10 mouse cellular contexts compared by ENCODE assay signal in genomic region chr10:18506501-18506946, GRCm38 (mm10). TPM values are rescaled to one million over a fixed set of nuclear protein-coding genes. Genes with fewer than 3 reads are reported as not detected.
DNase-seq lines count a peak whose midpoint lies in the region; ATAC-seq and TF ChIP-seq lines count a peak whose summit lies in the region.
"Had no signal": no experiment of that assay in that cellular context is flagged by ENCODE, and none has a peak within 500 bp of the region (broad histone marks: within the 10 kb centered on the region; RNA-seq: fewer than 3 reads in every experiment).

No protein-coding gene starts in this region.

- no peak for ATAC-seq in forebrain, embryonic 11.5 days (replicated peaks; ENCODE audit: low FRiP score)
- peak; percentile 55; the same call in 1 of the 2 replicates for ATAC-seq in midbrain, embryonic 15.5 days (replicated peaks)
- no peak for ATAC-seq in hindbrain, postnatal 0 days

- no peak for DNase-seq in forebrain, embryonic 10.5 days (ENCODE audit: extremely low spot score, low spot score)
- DNase-seq in forebrain, embryonic 11.5 days (ENCODE audit: low spot score), result no peak
- no peak for DNase-seq in midbrain, embryonic 10.5 days (ENCODE audit: low spot score)
- DNase-seq in hindbrain, postnatal 0 days (ENCODE audit: low spot score), result no peak
- DNase-seq in thymus, postnatal 4 days, result peak; percentile 63
- DNase-seq in urinary bladder, postnatal 10 days (ENCODE audit: low spot score), result no peak
- no peak for DNase-seq in urinary bladder, adult 18-20 months (ENCODE audit: low spot score in 2 of 2)
- DNase-seq: gastrocnemius, adult 2 months had no signal

- WGBS in forebrain, embryonic 10.5 days, result 64% methylated on average over 6 of the region's 6 CpGs
- WGBS in forebrain, embryonic 11.5 days, result 52% methylated on average over 6 of the region's 6 CpGs
- WGBS in midbrain, embryonic 15.5 days, result 73% methylated on average over 6 of the region's 6 CpGs
- WGBS in midbrain, embryonic 10.5 days, result 74% methylated on average over 6 of the region's 6 CpGs
- 47% methylated on average over 6 of the region's 6 CpGs for WGBS in hindbrain, postnatal 0 days

- H3K4me1 ChIP-seq in forebrain, embryonic 10.5 days, result peaks cover 38% of the 10 kb centered on the region
- peaks cover 9% of the 10 kb centered on the region; the same call in 1 of the 2 replicates for H3K4me1 ChIP-seq in forebrain, embryonic 11.5 days (replicated peaks; ENCODE audit: control insufficient read depth, insufficient read depth, low read length)
- H3K4me1 ChIP-seq in midbrain, embryonic 15.5 days, result peaks cover 19% of the 10 kb centered on the region
- H3K4me1 ChIP-seq in midbrain, embryonic 10.5 days, result peaks cover 11% of the 10 kb centered on the region
- peaks cover 11% of the 10 kb centered on the region for H3K4me1 ChIP-seq in hindbrain, postnatal 0 days (ENCODE audit: insufficient read depth, low read length)
- H3K4me1 ChIP-seq: lung, embryonic 15.5 days had no signal

- no peak overlapping the region for H3K9ac ChIP-seq in forebrain, embryonic 11.5 days (ENCODE audit: low read length)
- H3K9ac ChIP-seq in midbrain, embryonic 15.5 days, result no peak overlapping the region
- H3K9ac ChIP-seq in hindbrain, postnatal 0 days (replicated peaks; ENCODE audit: low read length), result no peak overlapping the region
- H3K9ac ChIP-seq: lung, embryonic 15.5 days had no signal

- H3K9me3 ChIP-seq in forebrain, embryonic 10.5 days, result no peaks in the 10 kb centered on the region
- H3K9me3 ChIP-seq in forebrain, embryonic 11.5 days (ENCODE audit: control insufficient read depth, low read length), result no peaks in the 10 kb centered on the region
- H3K9me3 ChIP-seq in midbrain, embryonic 15.5 days, result no peaks in the 10 kb centered on the region
- no peaks in the 10 kb centered on the region for H3K9me3 ChIP-seq in midbrain, embryonic 10.5 days (replicated peaks)
- no peaks in the 10 kb centered on the region for H3K9me3 ChIP-seq in hindbrain, postnatal 0 days (ENCODE audit: low read length)
- H3K9me3 ChIP-seq: lung, embryonic 15.5 days had no signal

- H3K4me2 ChIP-seq in forebrain, embryonic 11.5 days (ENCODE audit: low read depth, low read length, severe bottlenecking), result no peak overlapping the region
- H3K4me2 ChIP-seq in midbrain, embryonic 15.5 days, result no peak overlapping the region
- H3K4me2 ChIP-seq in hindbrain, postnatal 0 days (ENCODE audit: low read depth, low read length), result no peak overlapping the region
- H3K4me2 ChIP-seq: lung, embryonic 15.5 days had no signal

- H3K27ac ChIP-seq in forebrain, embryonic 10.5 days, result peak overlapping the region; percentile 56; the same call in 1 of the 2 replicates
- H3K27ac ChIP-seq in forebrain, embryonic 11.5 days (ENCODE audit: low read depth, low read length), result no peak overlapping the region
- H3K27ac ChIP-seq in midbrain, embryonic 15.5 days, result no peak overlapping the region
- no peak overlapping the region for H3K27ac ChIP-seq in midbrain, embryonic 10.5 days (replicated peaks)
- H3K27ac ChIP-seq in hindbrain, postnatal 0 days, result peak overlapping the region; percentile 29; the same call in 1 of the 2 replicates
- H3K27ac ChIP-seq: gastrocnemius, adult 2 months; lung, embryonic 15.5 days had no signal

- H3K27me3 ChIP-seq in forebrain, embryonic 10.5 days (ENCODE audit: poor library complexity, severe bottlenecking), result no peaks in the 10 kb centered on the region
- H3K27me3 ChIP-seq in forebrain, embryonic 11.5 days (ENCODE audit: control insufficient read depth, insufficient read depth, low read length), result no peaks in the 10 kb centered on the region
- H3K27me3 ChIP-seq in midbrain, embryonic 15.5 days (replicated peaks), result no peaks in the 10 kb centered on the region
- H3K27me3 ChIP-seq in midbrain, embryonic 10.5 days (ENCODE audit: low read depth, poor library complexity, severe bottlenecking), result no peaks in the 10 kb centered on the region
- no peaks in the 10 kb centered on the region for H3K27me3 ChIP-seq in hindbrain, postnatal 0 days (ENCODE audit: insufficient read depth, low read length)
- H3K27me3 ChIP-seq: lung, embryonic 15.5 days had no signal

- H3K36me3 ChIP-seq in forebrain, embryonic 10.5 days (replicated peaks), result peaks cover 21% of the 10 kb centered on the region
- no peaks in the 10 kb centered on the region for H3K36me3 ChIP-seq in forebrain, embryonic 11.5 days (ENCODE audit: control insufficient read depth, insufficient read depth, low read length)
- no peaks in the 10 kb centered on the region for H3K36me3 ChIP-seq in midbrain, embryonic 15.5 days (replicated peaks)
- peaks cover 24% of the 10 kb centered on the region for H3K36me3 ChIP-seq in midbrain, embryonic 10.5 days
- H3K36me3 ChIP-seq in hindbrain, postnatal 0 days (ENCODE audit: insufficient read depth, low read length), result no peaks in the 10 kb centered on the region; the same call in 1 of the 2 replicates
- H3K36me3 ChIP-seq: lung, embryonic 15.5 days had no signal

- TF ChIP-seq CTCF in hindbrain, postnatal 0 days (IDR thresholded peaks at IDR 0.05; ENCODE audit: low read depth), result no peak

- no peak overlapping the region for H3K4me3 ChIP-seq in forebrain, embryonic 10.5 days
- no peak overlapping the region for H3K4me3 ChIP-seq in forebrain, embryonic 11.5 days (ENCODE audit: low read depth, low read length)
- H3K4me3 ChIP-seq in midbrain, embryonic 15.5 days, result no peak overlapping the region
- no peak overlapping the region for H3K4me3 ChIP-seq in midbrain, embryonic 10.5 days
- H3K4me3 ChIP-seq in hindbrain, postnatal 0 days (ENCODE audit: low read length), result no peak overlapping the region
- H3K4me3 ChIP-seq: gastrocnemius, adult 2 months; lung, embryonic 15.5 days had no signal

RNA-seq across cellular contexts. Expression of gene Hebp2, which starts 39.4 kb away (rescaled TPM):
- polyA plus RNA-seq in forebrain, embryonic 10.5 days (2016; fragmentation: Nextera tagmentation; extraction: Ambion mirVana), result 14.9 and 15.7 TPM in 2 replicates
- polyA plus RNA-seq in forebrain, embryonic 11.5 days (2014; fragmentation: Nextera tagmentation; extraction: Ambion mirVana), result 10.3 and 12.0 TPM in 2 replicates
- 8.3 and 9.1 TPM in 2 replicates for polyA plus RNA-seq in midbrain, embryonic 15.5 days (2015; fragmentation: Nextera tagmentation; extraction: Ambion mirVana)
- polyA plus RNA-seq in midbrain, embryonic 10.5 days (2016; fragmentation: Nextera tagmentation; extraction: Ambion mirVana), result 14.7 and 14.8 TPM in 2 replicates
- 4.9 and 5.1 TPM in 2 replicates for total RNA-seq in hindbrain, postnatal 0 days (2014; rRNA removed)
- 14.9 and 15.3 TPM in 2 replicates for polyA plus RNA-seq in hindbrain, postnatal 0 days (2015; fragmentation: Nextera tagmentation; extraction: Ambion mirVana)

Comparison
In these comparisons a context has a peak if more than half of its experiments do, and no peak if none do; other contexts are left out.
1. H3K27ac ChIP-seq: peak in forebrain, embryonic 10.5 days (single experiment) and hindbrain, postnatal 0 days (single experiment); none in forebrain, embryonic 11.5 days (single experiment), midbrain, embryonic 15.5 days (single experiment) and midbrain, embryonic 10.5 days (single experiment).